Mouse (Mus musculus) forebrain, embryonic 10.5 days (tissue): ENCODE data around the gene Mcam. TPM values are rescaled to one million over a fixed set of nuclear protein-coding genes. Genes with fewer than 3 reads are reported as not detected.

Experiments
- polyA plus RNA-seq: library from polyadenylated mRNA; unstranded; fragments of >200 nt; fragmentation: Nextera tagmentation; extraction: Ambion mirVana; gene quantifications from 2 replicates; pipeline ENCODE4 v1.2.1, GENCODE M21; 2016

The Mcam gene
- polyA plus RNA-seq, 1 experiment from 2014 or later = 10.1 TPM

Other genes with a start within 250 kb of the Mcam start
- not detected in 2 replicates for gene Thy1, start 91.1 kb upstream of the Mcam start, polyA plus RNA-seq
- gene Usp2, start 67.4 kb upstream of the Mcam start, polyA plus RNA-seq = 12.7 and 12.9 TPM in 2 replicates
- 0.15 and 0.26 TPM in 2 replicates for gene Mfrp, start 32.7 kb upstream of the Mcam start, polyA plus RNA-seq
- gene C1qtnf5, start 27.2 kb upstream of the Mcam start, polyA plus RNA-seq = not detected in 2 replicates
- gene Gm49380, start 21.0 kb upstream of the Mcam start, polyA plus RNA-seq = 0.06 and 0.36 TPM in 2 replicates
- gene Rnf26, start 21.0 kb upstream of the Mcam start, polyA plus RNA-seq = 79.5 and 81.5 TPM in 2 replicates
- gene Cbl, start 99.6 kb downstream of the Mcam start, polyA plus RNA-seq = 21.3 and 23.8 TPM in 2 replicates
- not detected in 2 replicates for gene Ccdc153, start 106.2 kb downstream of the Mcam start, polyA plus RNA-seq
- gene Pdzd3, start 117.0 kb downstream of the Mcam start, polyA plus RNA-seq = 0.06 TPM in 1 of 2 replicates, not detected in the other
- gene Nlrx1, start 134.1 kb downstream of the Mcam start, polyA plus RNA-seq = 2.8 and 2.9 TPM in 2 replicates
- gene Abcg4, start 154.1 kb downstream of the Mcam start, polyA plus RNA-seq = 5.3 and 7.2 TPM in 2 replicates
- gene Hinfp, start 171.2 kb downstream of the Mcam start, polyA plus RNA-seq = 32.8 and 33.0 TPM in 2 replicates
- 8.3 and 8.7 TPM in 2 replicates for gene C2cd2l, start 185.8 kb downstream of the Mcam start, polyA plus RNA-seq
- 48.0 and 49.3 TPM in 2 replicates for gene Dpagt1, start 191.6 kb downstream of the Mcam start, polyA plus RNA-seq
- 524 and 528 TPM in 2 replicates for gene H2afx, start 200.2 kb downstream of the Mcam start, polyA plus RNA-seq
- gene Hmbs, start 209.8 kb downstream of the Mcam start, polyA plus RNA-seq = 196 and 210 TPM in 2 replicates
- gene Vps11, start 227.2 kb downstream of the Mcam start, polyA plus RNA-seq = 29.0 and 32.3 TPM in 2 replicates
- gene Hyou1, start 245.0 kb downstream of the Mcam start, polyA plus RNA-seq = 38.7 and 43.7 TPM in 2 replicates